Mouse (Mus musculus) liver, adult 2 months (tissue): Measurements from ENCODE around the gene Crebzf.

ENCODE experiments used
- CTCF ChIP-seq: fragments of 200-500 bp; IDR thresholded peaks from 2 replicates; pipeline ENCODE4 v1.5.1; 2011; ENCODE audit warnings: low read depth, low read length, control low read depth
- POLR2A ChIP-seq: fragments of 200-500 bp; IDR thresholded peaks from 2 replicates; pipeline ENCODE4 v1.6.1; 2011; ENCODE audit warnings: low read length, control low read depth; ENCODE audit not compliant: insufficient read depth; ENCODE audit errors: extremely low read depth

GRCm38 (mm10) chr7:90395073-90395472 lies 47.5 kb upstream of the Crebzf start:
- TF ChIP-seq CTCF (no peak), POLR2A (no peak)
